Mouse (Mus musculus) T-cell, adult 2 months (primary cell): ENCODE measurements at regions not wholly inside any gene's neighbourhood (a gene's known extent, or its start where the extent isn't known, plus 50 kb on each side); places are given as distances from the start of the nearest gene placed in this dataset.
"Not testable (repeated sequence)": the region's sequence is repeated elsewhere in the genome, so short reads cannot be mapped to it uniquely, and the experiment has no call there.

Experiments used
- DNase-seq: peaks from one replicate; pipeline ENCODE4 v3.0.0; 2022; ENCODE audit warnings: low spot score

GRCm38 (mm10) chr3:68794380-68795014 is 74.9 kb upstream of the 1110032F04Rik start:
- peak; percentile 33 for DNase-seq

- DNase-seq, result no peak
Observed at GRCm38 (mm10) chr3:68795641-68796040, 73.7 kb upstream of the 1110032F04Rik start.

GRCm38 (mm10) chr3:68798408-68798807 is 71.0 kb upstream of the 1110032F04Rik start:
- not testable (repeated sequence) for DNase-seq

- no peak for DNase-seq
Observed at GRCm38 (mm10) chr3:68808866-68809265, 60.5 kb upstream of the 1110032F04Rik start.

GRCm38 (mm10) chr3:68813461-68813860 is 55.9 kb upstream of the 1110032F04Rik start:
- DNase-seq, result no peak

DNA sequence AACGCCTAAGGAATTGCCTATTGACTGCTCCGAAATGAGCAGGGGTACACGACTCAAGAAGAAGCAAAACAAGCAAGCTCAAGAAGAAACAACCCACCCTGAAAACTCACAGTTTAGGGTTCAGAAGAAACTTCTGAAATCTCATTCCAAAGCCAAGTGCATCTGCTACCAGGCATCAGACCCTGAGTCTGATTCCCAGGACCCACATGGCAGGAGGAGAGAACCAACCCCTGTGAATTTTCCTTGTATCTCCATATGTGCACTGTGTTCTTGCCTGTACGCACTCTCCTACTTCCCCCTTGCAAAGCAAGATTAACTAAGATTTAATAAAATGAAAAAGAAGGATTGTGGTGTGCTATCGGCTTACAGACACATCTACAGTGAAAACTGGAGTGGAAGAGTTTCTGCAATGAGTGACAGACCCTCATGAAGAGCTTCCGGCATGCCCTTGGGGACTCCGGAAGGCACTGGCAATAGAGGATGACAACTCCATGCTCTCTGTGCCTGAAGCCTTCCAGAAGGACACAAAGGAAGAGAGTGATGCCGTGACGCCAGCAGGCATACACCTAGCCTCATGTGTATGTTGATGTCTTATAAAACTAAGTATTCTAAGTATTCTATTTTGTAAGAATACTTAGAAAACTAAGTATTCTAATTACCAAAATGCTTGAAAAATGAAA is 55.2 kb upstream of the 1110032F04Rik start:
- no peak for DNase-seq

GRCm38 (mm10) chr3:68815621-68816020 is 53.8 kb upstream of the 1110032F04Rik start:
- no peak for DNase-seq

DNA sequence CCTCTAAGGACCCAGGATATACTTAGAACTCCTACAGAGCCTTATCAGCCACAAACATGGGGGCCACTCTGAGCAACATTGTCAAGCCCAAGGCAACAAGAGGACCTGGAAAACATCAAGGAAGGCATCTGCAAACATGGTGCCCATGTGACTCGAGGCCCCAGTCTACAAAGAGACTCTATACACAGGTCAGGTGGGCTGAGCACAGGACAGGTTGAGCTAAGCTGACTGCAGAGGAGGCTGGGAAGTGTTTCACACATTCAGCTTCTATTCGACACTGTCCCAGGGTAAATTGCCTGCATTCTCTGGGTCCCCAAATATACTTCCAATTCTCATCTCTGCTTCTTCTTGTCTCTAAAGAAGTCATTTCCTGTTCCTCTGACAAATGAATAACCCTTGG is 52.1 kb upstream of the 1110032F04Rik start:
- DNase-seq, result no peak
